Mouse (Mus musculus) layer of hippocampus, adult 11-12 months (tissue): ENCODE data around the gene Mapk11.

Experiments used
- DNase-seq: peaks from one replicate; pipeline ENCODE4 v3.0.0; 2022; ENCODE audit warnings: low spot score

The Mapk11 gene

DNA sequence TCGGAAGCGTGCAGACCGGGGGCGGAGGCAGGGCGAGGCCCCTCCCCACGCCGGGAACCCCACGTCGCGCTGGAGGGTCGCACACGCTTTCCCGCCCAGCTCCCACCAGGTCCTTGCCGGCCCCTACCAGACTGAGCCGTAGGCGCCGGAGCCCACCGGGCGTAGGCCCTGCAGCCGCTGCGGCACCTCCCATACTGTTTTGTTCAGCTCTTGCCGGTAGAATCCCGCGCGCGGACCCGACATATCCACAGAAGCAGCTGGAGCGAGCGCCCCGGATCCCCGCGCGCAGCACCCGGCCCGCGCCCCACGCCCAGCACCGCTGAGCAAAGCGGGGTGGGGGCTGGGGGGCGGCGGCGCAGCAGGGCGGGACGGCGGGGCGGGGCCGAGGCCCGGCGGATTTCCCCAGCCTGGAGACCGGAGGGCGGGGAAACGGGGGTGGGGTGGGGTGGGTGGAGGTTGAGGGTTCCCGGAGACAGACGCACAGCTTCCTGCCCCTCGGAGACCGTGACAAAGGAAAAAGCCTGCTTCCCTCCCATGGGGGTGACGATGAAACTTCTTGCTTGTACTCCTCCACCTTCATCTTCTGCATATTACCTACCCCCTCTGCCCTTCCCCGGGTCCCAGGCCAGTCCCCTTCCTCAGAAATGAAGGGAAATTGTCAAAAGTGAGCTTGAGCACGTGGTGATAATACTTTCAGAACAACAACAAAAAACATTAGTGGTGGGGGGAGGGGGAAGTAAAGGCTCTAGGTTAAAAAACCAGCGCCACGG lies at the start of gene Mapk11:
Gene Mapk11, minus strand, starts transcription at position 358 of the 770 bp plus-strand sequence.
- no peak for DNase-seq

DNA sequence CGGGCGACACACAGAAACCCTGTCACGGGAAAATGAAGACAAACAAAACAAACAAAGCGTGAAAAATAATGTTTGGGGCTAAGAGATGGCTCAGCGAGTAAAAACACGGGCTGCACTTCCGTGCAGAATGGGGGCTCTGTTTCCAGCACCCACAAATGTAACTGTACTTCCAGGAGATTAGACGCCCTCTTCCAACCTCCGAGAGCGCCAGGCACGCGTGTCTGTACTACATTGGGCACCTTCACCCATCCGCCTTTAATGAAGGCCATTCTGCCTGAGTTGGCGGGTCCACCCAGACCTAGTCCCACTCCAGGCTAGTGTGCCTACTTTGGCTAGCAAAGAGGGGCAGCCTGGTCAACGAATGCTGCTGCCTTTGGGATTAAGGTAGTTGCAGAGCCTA lies 47.6 kb upstream of the Mapk11 start:
- DNase-seq = no peak

DNA sequence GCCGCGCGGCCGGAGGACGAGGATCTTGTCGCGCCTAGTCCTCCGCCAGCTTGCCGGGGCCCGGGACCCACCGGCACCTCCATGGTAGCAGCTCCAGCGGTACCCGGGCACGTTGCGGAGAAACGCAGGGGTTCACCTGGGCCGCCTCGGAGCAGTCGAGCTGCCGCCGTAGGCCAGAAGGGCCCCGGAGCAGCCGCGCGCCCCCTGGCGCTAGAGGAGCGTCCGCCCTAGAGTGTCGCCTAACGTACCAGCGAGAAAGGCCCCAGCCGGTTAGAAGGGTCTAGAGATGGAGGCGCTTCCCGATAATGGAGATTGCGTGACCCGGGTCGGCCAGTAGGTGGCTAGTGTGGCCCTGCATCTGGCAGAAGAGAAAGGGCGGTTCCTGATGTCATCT lies 46.9 kb upstream of the Mapk11 start, which contains the start of gene Dennd6b:
Gene Dennd6b, minus strand, starts transcription at position 184 of the 394 bp plus-strand sequence.
- peak; percentile 97 for DNase-seq

DNA sequence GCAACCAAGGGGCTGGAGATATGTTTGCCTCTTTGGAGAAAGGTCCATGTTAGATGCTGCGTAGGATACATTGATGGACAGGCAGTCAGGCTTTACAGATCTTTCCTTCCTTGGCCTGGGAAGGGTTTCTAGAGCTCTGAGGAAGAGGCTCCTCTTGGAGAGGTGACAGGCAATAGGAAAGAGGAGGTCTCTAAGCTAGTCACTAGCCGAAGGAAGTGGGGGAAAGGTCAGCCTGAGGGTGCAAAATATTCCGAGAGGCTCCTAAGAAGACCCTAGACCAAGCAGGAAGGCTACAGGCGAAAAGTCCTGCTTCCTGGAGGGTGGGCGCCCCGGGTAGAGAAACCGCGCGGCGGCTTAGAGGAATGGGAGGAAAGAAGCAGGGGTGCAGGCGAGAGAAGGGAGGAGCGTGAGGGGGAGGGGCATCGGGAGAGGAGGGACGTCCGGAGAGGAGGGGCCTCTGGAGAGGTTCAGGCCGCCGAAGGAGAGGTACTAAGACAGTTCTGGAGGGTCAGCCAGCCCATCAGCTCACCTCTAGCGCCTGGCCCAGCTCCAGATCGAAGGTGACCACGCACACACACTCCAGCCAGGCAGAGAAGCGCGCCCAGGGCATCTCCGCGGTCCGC lies 46.4 kb upstream of the Mapk11 start:
- DNase-seq = peak; percentile 92

DNA sequence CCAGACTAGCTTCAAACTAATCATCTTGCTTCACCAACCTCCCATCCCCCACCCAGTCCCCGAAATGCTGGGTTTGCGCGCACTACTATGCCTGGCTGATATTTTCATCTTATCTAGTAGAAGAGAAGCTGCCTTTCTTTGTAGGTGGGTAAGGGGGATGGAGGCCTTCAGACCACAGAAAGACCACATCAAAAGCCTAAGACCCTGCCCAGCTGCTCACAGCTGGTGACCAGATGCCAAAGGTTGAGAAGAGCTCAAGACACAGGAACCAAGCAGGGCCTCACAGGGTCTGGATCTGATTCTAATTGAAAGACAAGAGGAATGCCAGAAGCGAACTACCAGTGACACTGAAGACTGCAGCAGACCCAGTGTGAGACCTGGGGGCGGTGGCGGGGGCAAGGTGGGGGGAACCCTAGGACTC lies 45.8 kb upstream of the Mapk11 start:
- DNase-seq = no peak

DNA sequence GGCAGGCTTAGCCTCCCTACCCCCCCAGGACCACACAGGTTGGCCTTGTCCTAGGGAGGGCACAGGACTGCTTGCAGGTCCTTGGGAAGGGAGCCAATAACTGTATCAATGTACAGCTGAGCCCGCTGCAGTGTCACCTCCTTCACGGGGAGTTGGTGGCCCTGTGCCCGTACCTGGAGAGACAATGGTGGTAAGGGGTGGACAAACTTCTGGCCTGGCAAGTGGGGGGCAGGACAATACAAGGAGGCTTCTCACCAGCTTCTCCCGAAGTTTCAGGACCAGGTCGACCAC lies 35.5 kb upstream of the Mapk11 start:
- no peak for DNase-seq

DNA sequence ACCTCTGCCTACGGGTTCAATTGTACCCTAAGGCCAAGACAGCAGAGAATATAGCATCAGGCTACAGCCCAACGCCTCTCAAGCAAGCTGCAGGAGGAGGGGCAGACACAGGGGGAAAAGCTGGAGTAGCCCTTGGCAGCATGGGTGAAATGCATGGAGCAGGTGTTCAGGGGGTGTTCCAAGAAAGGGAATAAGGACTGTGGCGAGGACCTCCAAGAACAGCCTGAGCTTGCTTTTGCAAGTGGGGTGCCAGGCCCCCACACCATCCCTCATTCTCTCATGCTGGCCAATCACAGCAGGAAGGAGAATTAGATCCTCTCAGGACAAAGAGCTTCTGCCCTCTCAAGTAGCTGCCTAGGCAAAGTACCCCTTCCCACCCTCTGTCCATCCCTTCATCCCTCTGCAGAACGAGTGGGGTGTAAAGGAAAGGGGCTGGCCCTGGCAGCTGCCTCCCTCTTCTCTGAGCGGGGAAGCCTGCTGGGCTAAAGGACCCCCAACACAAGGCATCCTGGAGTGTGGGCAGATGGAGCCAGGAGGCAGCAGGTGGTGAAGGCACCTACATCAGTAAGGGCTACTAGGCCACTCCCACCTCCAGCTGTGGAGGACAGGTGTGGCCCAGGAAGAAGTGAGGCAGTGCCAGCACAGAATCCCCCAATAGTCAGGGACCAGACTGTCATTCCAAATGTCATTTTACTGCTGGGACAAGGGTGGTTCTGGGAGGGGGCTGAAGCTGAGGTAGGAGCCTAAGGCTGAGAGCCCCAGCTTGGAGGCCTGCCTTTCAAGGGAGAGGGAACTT lies 34.9 kb upstream of the Mapk11 start:
- DNase-seq = no peak

DNA sequence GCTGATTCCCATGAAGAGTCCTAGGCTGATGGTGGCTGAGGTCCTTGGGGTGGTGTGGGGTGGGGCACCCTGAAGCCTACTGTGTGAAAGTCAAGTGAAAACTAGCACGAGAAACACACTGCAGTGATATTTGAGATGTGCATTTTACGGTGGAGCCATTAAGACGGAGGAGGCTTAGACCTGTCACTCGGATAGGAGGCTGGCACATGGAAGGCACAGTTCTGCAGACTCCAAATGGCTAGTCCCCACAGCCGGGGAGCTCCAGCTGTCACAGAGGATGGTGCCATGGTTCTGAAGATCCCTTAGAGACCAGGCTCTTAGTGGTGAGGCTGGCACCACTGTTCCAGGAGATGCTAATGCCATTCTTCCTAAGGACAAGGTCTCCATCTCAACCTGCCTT lies 33.4 kb upstream of the Mapk11 start:
- DNase-seq = no peak

DNA sequence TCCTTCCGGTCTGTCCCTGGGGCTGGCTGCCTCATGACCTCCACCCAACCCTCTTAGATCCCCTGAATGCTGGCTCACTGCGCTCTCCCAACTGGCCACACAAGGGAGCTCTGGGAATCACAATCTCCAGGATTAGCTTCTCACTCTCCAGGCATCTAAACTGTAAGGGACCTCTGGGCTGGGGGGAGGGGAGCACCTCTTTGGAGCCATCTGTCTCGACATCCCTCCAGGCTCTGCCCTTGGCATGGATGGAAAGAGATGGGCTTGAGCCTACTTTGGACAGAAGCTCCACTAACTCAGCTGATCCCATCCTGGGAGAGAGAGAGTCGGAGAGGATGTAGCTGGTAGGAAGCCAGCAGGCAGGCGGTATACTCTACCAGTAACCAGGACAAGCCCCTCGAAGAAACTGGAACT lies 32.9 kb upstream of the Mapk11 start:
- no peak for DNase-seq

DNA sequence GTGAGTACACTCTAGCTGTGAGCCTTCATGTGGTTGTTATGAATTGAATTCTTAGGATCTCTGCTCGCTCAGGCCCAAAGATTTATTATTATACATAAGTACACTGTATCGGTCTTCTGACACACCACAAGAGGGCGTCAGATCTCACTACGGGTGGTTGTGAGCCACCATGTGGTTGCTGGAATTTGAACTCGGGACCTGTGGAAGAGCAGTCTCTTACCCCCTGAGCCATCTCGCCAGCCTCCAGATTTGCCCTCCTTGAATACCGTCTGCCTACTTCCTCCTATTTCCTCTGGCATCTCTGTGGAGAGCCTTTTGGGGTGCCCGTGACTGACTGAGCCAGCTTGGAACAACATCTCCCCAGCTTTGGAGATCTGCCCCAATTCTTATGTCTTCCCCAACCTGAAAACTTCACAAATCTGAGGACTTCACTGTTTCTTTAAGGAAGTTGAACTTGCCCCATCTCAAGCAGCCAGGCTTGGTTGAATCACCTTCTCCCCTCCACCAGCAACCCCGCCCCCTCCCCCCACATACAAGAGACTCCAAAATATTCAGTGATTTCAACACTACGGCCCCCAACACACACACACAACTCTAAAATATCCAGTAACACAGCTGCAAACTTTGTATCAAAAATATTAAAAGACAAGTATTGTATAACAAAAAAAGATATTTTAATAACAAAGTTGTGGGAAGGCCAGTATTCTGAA lies 32.3 kb upstream of the Mapk11 start:
- no peak for DNase-seq

DNA sequence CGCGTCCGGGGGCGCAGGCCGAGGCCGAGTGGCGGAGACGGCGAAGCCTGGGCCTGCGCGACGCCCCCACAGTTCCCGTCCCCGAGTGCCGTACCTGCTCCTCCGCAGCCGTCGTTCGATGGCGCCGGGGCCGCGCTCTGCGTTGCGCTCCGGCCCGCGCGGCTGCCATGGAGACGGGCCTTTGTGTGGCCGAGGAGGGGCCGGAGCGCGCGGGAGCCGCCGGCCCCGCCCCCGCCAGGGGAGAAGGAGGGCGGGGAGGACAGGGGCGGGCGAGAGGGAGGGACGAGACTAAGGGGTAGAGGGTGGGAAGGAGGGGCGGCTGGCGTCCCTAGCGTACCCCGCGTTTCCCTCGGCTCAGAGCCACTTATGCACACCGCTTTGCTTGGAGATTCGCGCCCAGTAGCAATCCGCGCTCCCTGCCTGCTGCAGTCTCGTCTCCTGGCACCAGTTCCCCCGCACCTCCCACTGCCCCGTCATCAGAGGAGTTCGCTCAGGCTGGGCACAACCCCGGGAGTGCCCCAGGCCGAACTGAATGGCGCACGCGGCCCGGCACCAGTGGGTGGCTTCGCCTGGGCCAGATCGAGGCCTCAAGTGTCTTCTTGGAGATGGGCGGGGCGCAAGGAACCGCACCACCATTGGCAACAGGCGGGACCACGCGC lies 31.3 kb upstream of the Mapk11 start, which contains the start of gene Plxnb2:
Gene Plxnb2, minus strand, starts transcription at position 218 of the 659 bp plus-strand sequence.
- peak; percentile 79 for DNase-seq

DNA sequence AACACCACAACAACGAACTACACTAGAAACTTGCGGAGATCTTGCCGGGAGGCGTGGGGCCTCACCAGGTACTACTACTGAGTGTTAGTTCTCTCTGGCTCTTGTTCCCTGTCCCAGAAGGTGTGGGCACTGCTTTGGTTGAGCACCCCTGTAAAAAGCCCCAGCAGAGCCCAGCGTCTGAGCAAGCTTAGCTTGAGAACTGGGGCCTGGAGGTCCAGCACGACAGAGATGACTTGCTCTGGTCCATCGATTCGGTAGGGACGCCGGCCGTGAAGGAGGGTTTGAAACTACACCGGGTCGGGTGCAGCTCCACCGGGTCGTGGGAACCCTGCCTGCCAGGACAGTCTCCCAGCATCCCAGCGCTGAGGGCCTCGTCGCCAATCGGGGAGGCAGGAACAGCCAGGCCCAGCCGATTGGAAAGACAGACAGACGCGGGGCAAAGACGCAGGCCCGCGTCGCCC lies 30.7 kb upstream of the Mapk11 start:
- no peak for DNase-seq

DNA sequence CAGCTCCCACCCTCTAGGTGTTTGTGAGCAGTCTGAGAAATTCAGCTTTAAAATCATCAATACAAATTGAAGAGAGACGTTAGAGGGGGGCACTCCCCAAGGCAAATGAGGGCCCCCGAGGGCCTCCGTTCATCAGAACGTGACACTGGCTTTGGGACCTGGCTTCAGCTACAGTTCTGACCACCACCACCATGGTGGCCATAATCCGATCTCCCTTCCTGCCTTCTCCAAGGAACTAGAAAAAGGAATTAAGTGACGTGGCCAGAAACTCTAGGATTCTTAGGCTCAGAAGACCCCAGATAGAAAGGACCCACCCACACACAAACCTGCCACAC lies 30.2 kb upstream of the Mapk11 start:
- DNase-seq = no peak

DNA sequence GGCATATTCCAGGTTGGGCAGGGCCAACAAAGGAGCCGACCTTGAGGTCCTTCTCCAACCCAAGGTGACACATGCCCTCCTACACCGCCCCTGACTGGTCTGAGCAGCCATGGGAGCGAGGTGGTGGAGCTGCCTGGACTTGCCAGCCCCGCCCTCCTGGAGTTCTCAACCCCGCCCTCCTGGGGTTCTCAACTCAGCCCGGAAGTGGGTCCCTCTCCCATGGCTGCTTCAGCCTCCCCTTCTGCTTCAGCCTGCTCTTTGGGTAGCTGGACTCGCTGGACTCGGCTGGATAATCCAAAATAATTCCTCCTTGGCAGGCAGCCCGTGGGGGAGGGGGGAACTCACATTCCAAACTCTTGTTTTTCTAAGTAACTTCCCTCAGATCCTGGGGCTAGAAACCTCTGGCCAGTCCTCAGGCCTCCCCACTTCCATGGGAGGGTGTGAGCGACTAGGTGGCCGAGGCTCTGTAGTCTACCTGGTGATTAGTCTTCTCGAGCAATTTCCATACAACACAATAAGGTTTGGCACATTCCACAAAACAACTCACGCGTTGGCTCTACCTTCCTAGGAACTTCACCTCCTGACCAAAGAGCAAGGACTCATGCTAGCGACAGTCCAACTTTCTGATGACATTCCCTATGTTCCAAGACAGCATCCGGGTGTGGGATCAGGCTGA lies 29.7 kb upstream of the Mapk11 start:
- no peak for DNase-seq

DNA sequence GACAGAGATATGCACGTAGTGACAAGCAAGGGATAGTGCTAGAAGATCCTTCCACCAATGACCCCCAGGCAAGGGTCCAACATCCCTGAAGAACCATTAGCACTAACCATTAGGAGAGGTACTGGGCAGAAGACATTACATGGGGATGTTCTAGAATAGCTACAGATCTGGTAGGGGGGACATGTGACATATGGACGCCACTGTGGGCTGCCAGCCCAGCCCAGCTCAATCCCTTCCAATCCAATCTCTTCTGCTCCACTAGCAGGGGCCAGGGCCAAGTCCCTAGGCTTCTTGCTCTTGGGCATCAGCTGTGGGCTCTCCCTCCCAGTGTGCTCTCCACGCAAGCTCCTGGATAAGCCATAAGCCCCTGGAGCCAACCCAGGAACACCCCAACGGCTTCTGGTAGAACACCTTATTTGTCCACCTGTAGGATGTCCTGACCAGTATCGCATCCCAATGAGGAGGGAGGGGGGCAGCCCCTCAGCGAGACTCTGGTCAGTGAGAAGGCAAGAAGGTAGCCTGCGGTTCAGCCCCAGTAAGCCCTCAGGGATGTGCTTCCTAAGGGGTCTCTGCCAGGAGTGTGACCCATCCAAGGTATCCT lies 28.9 kb upstream of the Mapk11 start:
- no peak for DNase-seq

DNA sequence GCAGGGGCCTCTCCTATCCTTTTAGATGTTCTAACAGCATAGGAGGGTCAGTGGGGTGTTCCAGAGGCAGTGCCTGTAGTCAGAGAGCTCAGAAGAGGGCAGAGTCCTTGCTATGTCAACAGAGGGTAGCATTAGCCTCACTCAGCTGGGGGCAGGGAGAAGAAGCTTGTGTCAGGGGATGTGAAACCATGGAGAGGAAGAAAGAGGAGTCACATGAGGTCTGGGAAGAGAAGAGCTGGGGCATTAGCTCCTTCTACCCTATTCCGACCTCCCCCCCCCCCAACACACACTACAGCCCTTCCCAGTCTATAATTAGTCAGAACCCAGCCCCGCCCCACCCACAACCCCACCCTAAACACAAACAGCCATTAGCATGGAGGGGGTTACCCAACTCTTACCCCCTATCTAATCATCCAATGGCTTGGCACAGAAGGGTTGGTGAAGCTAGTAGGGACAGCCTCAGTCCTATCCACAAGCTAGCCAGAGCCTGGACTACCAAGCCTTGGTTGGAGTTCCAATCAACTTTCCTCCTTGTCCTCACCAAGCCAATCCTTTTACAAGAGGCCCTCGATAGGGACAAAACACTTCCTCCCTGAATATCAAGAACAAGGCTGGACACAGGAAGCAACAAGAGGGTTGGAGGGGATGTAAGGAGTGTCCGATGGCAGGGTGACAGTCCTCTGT lies 28.3 kb upstream of the Mapk11 start:
- DNase-seq = no peak

DNA sequence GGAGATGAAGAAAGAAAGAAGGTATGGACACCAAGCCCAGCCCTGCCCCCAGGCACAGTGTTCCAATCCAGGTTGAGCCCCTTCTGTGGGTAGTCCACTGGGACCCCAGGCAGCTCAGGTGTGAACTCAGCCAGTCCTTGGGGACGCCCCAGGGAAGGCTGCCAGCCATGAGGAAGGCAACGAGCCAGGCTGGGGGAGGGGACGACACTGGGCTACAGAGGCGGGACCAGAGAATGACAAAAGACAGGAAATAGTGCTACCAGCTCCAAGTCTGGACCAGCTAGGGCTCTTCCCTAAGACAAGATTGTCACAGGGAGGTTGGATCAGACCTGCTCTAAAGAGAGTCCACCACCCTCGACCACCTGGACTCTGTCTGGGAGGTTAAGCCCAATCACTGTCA lies 27.7 kb upstream of the Mapk11 start:
- DNase-seq = peak; percentile 79

DNA sequence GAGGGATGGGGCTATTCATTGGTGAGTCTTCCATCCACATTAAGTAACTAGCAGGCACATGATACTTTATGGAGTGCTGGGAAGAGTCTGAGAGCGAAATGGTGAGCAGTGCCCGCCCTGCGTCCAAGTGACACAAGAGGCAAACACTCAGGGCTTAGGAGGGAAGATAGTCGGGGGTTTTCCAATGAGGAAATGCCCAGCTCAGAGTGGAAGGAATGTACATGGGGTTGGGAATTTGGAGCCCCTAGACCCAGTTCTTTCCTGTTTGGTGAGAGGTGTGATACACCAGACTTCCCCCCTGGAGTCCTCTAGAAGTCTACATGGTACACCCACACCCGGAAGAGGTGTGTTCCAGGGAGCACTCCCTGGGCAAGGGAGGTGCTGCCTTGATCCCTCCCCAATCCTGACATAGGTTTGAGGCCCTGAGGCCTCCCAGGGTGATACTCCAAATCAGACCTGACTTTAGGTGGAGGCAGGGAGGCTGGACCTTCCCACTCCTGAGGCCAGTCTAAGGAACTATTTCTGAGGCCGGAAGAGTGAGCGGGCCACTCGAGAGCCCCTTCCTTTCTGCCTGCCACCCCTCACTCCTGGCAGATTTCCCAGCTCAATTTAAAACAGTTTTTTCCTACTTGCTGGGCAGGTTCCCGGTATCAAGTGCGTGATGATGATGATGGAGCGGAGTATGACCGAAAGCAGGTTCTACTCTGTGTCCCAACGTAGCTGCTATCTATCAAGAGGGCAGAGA lies 26.2 kb upstream of the Mapk11 start:
- DNase-seq = no peak

DNA sequence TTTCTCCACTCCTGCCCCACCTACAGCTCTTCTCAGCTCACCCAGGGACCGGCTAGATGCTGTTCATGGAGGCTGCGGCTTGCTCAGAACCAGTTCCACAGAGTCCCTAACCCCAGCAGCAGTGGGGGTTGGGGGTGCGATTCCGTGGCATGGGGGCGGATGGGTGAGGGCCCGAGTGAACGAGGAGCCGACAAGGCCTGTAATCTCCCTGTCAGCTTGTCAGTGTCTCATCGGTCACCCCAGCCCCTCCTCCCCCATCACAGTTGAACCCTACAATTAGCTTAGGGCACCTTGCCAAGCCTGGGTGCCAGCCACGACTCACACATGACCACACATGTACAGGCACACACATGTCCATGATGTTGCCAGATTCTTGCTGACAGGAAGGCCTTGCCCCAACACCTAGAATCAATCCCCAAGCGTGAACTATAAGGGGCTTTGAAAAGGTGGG lies 25.5 kb upstream of the Mapk11 start:
- DNase-seq = no peak

DNA sequence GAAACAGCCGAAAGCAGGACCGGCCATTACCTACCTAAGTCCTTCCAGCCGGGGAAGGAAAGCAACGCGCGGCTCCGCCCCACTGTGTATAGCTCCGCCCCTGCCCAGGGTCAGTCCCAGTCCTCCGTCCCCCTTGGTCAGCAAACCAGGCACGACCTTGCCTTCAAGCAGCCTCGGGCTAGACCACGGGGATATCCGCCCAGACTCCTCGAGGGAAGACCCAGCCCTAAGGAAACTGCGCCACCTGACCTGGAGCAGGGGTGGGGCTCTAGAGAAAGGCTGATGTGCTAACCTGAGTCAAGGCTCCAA lies 24.4 kb upstream of the Mapk11 start:
- DNase-seq = no peak
